Mouse (Mus musculus) spleen, adult 2 months (tissue): Measurements from ENCODE around the gene Dnah2. TPM values are rescaled to one million over a fixed set of nuclear protein-coding genes. Genes with fewer than 3 reads are reported as not detected.

Source experiments
- DNase-seq, 2 experiments: peaks; one replicate each; pipeline versions ENCODE4 v3.0.0 to v3.0.0-alpha.2; 2012 to 2021; ENCODE audit warnings: low spot score in 2 of 2, low read depth in 1 of 2
- H3K27ac ChIP-seq: fragments of 200-500 bp; 2 replicates; pipeline ENCODE4 v1.5.1; 2012; ENCODE audit warnings: low read length, inconsistent platforms; ENCODE audit not compliant: insufficient read depth
- H3K27me3 ChIP-seq: fragments of 200-500 bp; 2 replicates; pipeline ENCODE4 v1.6.1; 2012; ENCODE audit warnings: mild to moderate bottlenecking, moderate library complexity, low read length, inconsistent platforms; ENCODE audit not compliant: control insufficient read depth, insufficient read depth
- H3K36me3 ChIP-seq: fragments of 200-500 bp; 2 replicates; pipeline ENCODE4 v1.6.1; 2012; ENCODE audit warnings: mild to moderate bottlenecking, low read length, inconsistent platforms; ENCODE audit not compliant: control insufficient read depth, insufficient read depth
- H3K4me1 ChIP-seq: fragments of 200-500 bp; 2 replicates; pipeline ENCODE4 v1.6.1; 2011; ENCODE audit warnings: inconsistent platforms; ENCODE audit not compliant: control insufficient read depth, insufficient read depth, insufficient read length
- H3K4me3 ChIP-seq: fragments of 200-500 bp; 2 replicates; pipeline ENCODE4 v1.5.1; 2011; ENCODE audit warnings: mild to moderate bottlenecking, inconsistent platforms; ENCODE audit not compliant: insufficient read depth, insufficient read length; ENCODE audit errors: extremely low read depth
- CTCF ChIP-seq: fragments of 200-500 bp; IDR thresholded peaks from 2 replicates; pipeline ENCODE4 v1.5.1; 2011; ENCODE audit warnings: mild to moderate bottlenecking, inconsistent platforms; ENCODE audit not compliant: insufficient read depth, insufficient read length, insufficient replicate concordance; ENCODE audit errors: extremely low read depth
- POLR2A ChIP-seq: fragments of 200-500 bp; IDR thresholded peaks from 2 replicates; pipeline ENCODE4 v1.6.1; 2011; ENCODE audit warnings: low read depth, low read length, inconsistent platforms
- WGBS: fragments of 180-500 bp; shearing (Covaris S2); methylation state at CpG from one replicate; pipeline ENCODE4 v1.1.7; 2018; 5-methylcytosine and 5-hydroxymethylcytosine counted together
- polyA plus RNA-seq: library from polyadenylated mRNA; depleted of rRNA; stranded (reverse); fragments of >200 nt; gene quantifications from 2 replicates; pipeline ENCODE4 v1.2.3, GENCODE M21; 2012; rRNA removed

Dnah2 gene
- 0.29 and 0.31 TPM in 2 replicates for polyA plus RNA-seq

DNA sequence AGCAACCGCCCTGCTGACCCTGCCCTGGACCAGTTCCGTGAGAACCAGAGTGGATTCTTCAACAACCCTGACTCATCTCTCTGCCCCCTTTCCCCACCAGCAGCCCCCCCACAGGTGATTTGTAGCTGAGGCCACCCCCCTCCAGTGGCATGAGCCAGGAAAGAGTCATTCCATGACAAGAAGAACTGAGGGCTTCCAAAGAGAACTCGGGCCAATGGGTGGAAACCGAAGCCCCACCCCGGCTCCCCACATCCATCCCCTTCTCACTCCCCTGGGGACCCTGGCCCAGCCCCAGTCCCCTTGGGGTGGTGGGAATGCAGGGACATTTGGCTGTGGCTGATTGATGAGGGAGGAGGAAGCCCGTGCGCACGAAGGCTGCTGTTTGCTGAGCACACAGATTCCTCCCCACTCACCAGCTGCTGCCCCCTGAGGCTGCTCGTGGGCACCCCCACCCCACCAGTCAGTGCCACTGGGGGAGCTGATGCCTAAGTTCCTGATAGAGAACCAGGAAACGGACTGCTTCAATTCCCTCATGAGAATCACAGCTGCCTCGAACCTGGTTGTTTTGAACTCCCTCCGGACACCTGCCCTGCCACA lies at the start of gene Dnah2:
Dnah2 (minus strand) TSS at position 51 of the 597 bp plus-strand sequence.
- H3K4me1 ChIP-seq = peaks cover 5% of the 10 kb centered on the region
- TF ChIP-seq POLR2A (no peak), CTCF (no peak)
- DNase-seq = no peak
- WGBS = 48% methylated on average over 12 of the region's 12 CpGs
- H3K27ac ChIP-seq = no peak within 1 kb of the TSS
- no peak within 1 kb of the TSS for H3K4me3 ChIP-seq
- H3K27me3 ChIP-seq = peaks cover 5% of the 10 kb centered on the region; the same call in 1 of the 2 replicates
- no peaks in the 10 kb centered on the region for H3K36me3 ChIP-seq

DNA sequence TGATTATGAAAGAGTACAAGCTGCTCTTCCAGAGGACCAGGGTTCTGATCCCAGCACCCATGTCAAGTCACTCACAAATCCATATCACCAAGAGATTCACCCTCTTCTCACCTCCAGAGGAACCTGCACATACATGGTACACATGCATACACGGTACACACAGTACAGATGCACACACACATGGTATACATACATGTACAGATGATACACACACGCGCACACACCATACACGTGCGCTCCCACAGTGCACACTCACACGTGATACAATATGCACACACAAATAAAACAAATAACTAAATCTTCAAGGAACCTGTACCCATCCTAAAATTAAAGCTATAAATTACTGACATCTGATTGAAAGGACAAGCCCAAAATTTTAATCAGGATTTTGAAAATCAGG lies 45.9 kb upstream of the Dnah2 start:
- TF ChIP-seq CTCF = no peak
- no peak for TF ChIP-seq POLR2A
- Histone ChIP-seq H3K4me3 (no peak overlapping the region), H3K27ac (no peak overlapping the region), H3K36me3 (peaks cover 18% of the 10 kb centered on the region), H3K27me3 (no peaks in the 10 kb centered on the region), H3K4me1 (no peaks in the 10 kb centered on the region)
- 96% methylated on average over 6 of the region's 6 CpGs for WGBS
- no peak for DNase-seq

DNA sequence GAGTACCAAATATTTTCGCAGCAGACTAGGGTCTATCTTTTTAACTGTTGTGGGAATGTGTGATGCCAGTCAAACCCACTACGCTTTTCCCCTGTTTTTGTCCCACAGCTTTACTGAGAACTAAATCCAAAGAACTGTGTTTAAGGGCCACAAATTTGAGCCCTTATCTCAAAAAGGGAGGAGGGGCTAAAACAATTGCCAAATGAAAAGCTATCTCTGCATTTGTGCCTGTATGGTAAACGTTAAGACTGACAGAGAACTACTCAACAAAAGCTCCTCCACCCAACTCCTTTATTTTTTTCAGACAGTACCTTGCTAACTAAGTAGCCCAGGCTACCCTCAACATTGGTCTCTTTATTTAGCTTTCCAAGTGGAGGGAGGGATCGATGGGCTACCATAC lies 43.9 kb upstream of the Dnah2 start:
- Histone ChIP-seq H3K4me1 (no peaks in the 10 kb centered on the region), H3K4me3 (no peak overlapping the region), H3K27ac (no peak overlapping the region), H3K36me3 (peaks cover 39% of the 10 kb centered on the region), H3K27me3 (no peaks in the 10 kb centered on the region)
- WGBS = 77% methylated on average over 4 of the region's 4 CpGs
- TF ChIP-seq CTCF (no peak), POLR2A (no peak)
- no peak for DNase-seq

DNA sequence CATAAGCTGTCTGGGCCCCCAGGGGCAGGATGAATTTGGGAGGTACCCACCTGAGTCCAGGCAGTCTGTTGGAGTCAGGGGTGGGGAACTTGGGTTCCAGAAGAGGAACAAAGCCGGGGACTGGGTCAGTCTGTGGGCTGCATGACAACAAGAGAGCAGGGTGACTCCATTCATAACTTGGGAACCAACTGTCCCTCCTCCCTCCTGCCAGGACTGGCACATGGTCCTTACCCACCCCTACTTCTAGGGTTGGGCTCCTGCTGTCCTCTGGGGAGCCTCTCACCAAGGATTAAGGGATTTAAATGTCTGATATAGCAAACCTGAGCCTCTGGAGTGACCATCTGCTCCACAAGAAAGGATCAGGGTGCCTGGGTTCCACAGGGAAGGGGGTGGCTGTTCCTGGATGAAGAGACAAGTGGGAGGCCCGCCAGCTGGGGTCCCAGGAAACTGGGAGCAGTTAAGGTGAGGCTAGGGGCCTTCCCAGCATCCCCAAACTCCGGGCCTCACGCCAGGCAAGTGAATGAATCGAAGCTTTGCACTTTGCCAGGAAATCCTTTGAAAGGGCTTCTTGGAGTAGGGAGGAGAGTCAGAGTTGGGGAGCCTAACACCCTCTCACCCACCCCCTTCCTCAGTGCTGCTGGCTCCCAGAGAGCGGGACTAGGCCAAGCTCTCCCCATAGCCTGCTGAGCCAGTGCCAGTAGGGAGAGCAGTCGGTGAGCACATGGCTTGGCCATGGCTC lies 43.2 kb upstream of the Dnah2 start:
- no peak overlapping the region for H3K27ac ChIP-seq
- no peak for DNase-seq
- 81% methylated on average over 7 of the region's 7 CpGs for WGBS
- TF ChIP-seq CTCF (no peak), POLR2A (no peak)
- H3K4me1 ChIP-seq = no peaks in the 10 kb centered on the region
- H3K4me3 ChIP-seq = no peak overlapping the region
- no peaks in the 10 kb centered on the region for H3K27me3 ChIP-seq
- peaks cover 46% of the 10 kb centered on the region for H3K36me3 ChIP-seq

DNA sequence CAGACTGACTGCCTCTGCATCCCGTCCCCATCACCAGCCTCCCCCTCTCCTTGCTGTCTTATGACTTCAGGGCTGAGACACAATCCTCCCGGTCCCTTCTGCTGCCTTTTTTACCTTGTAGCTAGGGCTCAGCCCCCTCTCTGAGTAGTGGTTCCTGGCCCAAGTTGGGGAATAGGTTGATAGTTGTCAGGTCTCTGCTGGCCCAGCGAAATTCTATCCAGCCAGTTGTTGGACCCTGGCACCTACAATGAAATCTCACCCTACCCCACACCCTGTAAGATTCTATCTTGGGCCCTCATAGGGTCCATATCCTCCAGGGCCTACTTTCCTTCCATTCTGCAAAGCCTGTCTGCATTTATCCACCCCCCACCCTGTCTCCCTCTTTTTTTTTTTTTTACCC lies 42.5 kb upstream of the Dnah2 start:
- WGBS = 87% methylated on average over 3 of the region's 3 CpGs
- no peaks in the 10 kb centered on the region for H3K27me3 ChIP-seq
- no peak for TF ChIP-seq CTCF
- no peak for TF ChIP-seq POLR2A
- no peak overlapping the region for H3K4me3 ChIP-seq
- no peaks in the 10 kb centered on the region for H3K4me1 ChIP-seq
- DNase-seq = no peak
- H3K36me3 ChIP-seq = peaks cover 47% of the 10 kb centered on the region
- no peak overlapping the region for H3K27ac ChIP-seq

DNA sequence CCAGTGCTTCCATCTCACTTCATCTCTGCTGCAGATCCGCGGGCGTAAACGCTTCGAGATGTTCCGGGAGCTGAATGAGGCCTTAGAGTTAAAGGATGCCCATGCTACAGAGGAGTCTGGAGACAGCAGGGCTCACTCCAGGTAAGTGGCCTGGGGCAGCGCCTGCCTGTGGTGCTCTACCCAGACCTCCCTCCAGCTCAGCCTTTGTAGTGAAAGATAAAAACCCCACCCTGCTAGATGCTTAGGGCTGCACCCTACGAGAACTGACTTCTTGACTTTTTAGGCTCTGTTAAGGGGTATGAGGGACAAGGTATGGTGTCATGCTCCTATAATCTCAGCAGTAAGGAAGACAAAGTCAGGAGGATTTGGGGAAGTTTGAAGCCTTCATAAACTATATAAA lies 41.7 kb upstream of the Dnah2 start:
- H3K27me3 ChIP-seq = no peaks in the 10 kb centered on the region
- H3K4me3 ChIP-seq = no peak overlapping the region
- no peak overlapping the region for H3K27ac ChIP-seq
- no peak for DNase-seq
- peaks cover 5% of the 10 kb centered on the region; the same call in 1 of the 2 replicates for H3K4me1 ChIP-seq
- H3K36me3 ChIP-seq = peaks cover 47% of the 10 kb centered on the region
- 95% methylated on average over 8 of the region's 8 CpGs for WGBS
- TF ChIP-seq POLR2A = no peak

DNA sequence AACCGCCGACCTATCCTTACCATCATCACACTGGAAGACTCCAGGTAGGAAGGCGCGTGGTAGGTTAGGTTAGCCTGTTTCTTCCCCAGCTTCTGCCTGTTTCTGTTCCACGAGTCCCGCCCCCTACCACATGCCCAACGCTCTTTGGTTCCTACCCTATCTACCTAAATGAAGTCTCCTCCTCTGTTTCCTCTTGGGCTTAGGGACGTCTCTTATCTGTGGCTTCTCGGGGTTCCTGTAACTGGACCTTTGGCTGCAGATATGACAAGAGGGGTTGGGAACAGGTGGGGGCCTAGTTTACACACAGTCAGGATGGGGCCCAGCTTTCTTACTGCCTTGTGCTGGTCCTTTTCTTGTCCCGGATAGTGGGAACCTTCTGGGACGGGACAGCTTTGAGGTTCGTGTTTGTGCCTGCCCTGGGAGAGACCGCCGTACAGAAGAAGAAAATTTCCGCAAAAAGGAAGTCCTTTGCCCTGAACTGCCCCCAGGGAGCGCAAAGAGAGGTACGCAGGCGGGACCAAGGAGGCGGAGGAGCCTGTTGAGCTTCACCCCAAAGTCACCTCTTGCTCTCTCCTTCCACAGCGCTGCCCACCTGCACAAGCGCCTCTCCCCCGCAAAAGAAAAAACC lies 40.4 kb upstream of the Dnah2 start:
- Histone ChIP-seq H3K4me3 (no peak overlapping the region), H3K36me3 (peaks cover 47% of the 10 kb centered on the region), H3K27me3 (no peaks in the 10 kb centered on the region), H3K27ac (no peak overlapping the region), H3K4me1 (peaks cover 8% of the 10 kb centered on the region; the same call in 1 of the 2 replicates)
- no peak for TF ChIP-seq POLR2A
- no peak for TF ChIP-seq CTCF
- no peak for DNase-seq
- WGBS = 81% methylated on average over 22 of the region's 22 CpGs
